Mouse (Mus musculus) spleen, postnatal 10 days (tissue): Measurements from ENCODE around the gene Man1a2.

Source experiments
- DNase-seq, 2 experiments: peaks; one replicate each; pipeline ENCODE4 v3.0.0; 2021 to 2022; ENCODE audit warnings: low spot score in 2 of 2

Man1a2 gene

DNA sequence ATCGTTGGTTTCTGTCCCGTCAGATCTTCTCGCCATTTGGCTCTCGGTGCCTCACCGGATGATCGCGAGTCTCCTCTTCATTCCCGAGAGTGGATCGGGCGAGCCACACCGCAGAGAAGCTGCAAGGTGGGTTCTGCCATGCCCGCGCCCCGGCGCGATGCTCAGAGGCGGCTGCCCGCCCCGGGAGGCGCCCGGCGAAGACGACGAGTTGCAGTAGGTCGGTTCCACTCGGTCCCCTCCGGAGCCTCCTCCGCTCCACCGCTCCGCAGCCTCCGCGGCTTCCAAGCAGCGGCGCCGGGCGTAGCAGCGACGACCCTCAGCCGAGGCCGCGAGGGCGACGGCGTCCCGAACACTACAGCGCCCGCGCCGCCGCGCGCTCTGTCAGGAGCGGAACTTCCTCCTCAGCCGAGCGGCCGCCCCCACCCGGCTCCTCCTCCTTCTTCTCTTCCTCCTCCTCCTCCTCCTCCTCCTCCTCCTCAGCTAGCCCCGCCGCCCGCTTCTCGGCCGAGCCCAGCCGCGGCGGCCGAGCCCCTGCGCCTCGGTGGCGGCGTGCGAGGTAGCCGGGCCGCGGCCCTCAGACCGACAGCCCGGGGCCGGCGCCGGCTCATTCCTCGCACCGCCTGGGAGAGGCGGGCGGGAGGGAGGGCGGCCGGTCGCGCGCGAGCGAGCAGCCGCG is at the start of gene Man1a2:
TSS of gene Man1a2 (minus strand) at position 417 of the 676 bp plus-strand sequence.
- DNase-seq, result peak; percentile 89 to 92

DNA sequence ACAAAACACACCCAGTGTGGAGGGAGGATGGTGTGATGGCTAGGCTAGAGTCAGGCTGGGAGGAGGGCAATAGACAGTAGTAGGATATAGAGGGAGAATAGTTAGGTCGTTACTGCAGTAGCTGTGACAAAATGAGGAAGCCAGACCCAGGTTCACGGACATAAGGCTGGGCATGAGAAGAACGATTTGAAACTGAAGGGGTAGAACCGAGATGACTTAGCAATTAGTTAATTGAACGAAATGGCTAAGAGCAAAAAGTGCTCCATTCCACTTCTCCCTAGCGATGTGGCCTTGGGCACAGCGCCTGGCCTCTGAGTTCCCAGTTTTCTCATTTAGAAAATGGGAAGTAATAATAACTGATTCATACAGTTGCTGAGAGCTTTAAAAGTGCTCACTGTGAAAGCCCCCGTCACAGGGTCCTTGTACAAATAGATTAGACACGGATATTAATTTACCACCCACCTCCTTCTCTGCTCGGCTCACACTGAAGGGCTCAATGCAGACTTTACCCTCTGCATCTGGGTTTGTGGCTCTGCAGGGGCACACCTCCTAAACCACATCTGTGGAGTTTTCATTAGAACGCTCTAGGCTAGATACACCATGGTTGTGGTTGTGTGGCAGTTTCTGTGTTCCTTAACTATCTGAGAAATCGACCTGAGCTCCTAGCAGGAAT is 49.3 kb upstream of the Man1a2 start:
- no peak for DNase-seq

DNA sequence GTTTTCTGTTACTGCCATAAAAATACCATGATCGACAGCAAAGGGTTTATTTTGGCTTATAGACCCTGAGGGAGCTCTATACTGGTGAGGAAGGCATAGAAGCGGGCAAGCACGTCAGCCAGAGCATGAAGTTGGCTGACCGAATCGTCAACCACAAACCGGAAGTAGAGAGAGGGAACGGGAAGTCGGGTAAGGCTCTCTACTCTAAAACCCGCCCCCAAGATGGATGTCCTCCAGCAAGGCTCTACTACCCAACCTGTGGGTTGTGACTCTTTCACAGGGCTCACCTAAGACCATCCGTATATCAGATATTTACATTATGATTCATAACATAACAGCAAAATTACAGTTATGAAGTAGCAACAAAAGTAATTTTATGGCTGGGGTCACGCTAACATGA is 46.6 kb upstream of the Man1a2 start:
- no peak for DNase-seq

DNA sequence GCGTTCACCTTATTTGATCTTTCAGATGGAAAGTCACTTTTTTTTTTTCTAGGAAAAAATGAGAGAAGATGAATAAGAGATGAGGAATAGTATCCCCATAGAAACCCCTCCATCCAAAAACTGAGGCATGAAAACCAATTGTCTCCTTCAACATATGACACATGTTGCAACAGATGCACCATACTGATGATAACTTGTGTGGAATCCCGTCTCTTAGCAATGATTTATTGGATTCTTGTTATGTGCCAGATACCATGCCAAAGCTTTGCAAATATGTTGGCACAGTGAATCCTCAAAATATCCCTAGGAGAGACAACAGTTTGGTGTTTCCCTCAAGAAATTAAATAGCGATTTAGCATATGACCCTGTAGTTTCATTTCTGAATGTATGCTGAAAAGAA is 46.0 kb upstream of the Man1a2 start:
- DNase-seq, result no peak

DNA sequence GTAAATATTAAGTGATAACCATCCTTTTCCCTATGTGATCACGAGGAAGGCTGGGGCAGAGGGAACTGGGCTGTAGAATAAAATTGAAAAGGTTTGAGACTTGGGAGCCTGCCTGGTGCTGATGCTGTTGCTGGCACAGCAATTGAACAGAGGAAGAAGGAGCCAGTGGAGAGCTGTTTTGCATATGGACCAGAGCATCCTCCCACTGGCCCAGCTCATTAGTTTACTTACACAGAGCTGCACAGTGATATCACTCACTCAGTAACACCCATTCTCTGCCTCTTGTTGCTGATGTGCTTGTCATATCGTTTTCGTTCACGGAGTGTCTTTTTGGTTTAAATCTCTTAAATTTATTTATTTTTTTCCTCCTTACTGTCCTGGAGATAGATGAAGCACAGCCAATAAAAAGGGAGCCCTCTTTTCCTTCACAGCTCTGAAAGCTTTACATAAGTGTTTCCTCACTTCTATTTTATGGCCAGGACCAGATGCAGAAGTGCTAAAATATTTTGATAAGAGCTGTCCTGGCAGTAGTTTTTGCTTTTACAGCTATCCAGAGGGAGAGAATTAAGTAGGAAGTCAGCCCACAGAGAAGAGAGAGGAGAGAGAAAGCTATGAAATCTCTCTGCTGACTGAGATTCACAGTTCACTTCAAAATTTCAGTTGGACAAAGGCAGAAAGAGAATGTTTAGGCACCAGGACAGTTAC is 42.9 kb upstream of the Man1a2 start:
- no peak for DNase-seq

- no peak for DNase-seq
These were observed 40.8 kb upstream of the Man1a2 start for GRCm38 (mm10) chr3:100725960-100726674.

- DNase-seq, result no peak
These were observed 35.5 kb upstream of the Man1a2 start for GRCm38 (mm10) chr3:100720786-100721300.

GRCm38 (mm10) chr3:100716241-100716640 is 30.9 kb upstream of the Man1a2 start:
- DNase-seq, result no peak

DNA sequence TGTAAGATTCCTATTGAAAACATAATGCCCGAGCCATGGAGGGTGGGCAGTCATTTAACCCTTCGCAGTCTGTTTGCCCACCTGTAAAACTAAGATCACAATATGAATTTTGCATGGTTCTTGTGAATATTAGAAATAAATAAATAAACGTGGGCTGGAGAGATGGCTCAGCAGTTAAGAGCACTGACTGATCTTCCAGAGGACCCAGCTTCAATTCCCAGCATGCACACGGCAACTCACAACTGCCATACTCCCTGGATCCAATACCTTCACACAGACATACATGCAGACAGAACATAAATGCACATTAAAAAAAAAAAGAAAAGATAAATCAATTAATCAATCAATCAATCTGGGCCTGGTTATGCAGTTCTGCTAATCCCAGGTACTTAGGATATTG is 30.1 kb upstream of the Man1a2 start:
- no peak for DNase-seq

- no peak for DNase-seq
These were observed 28.1 kb upstream of the Man1a2 start for GRCm38 (mm10) chr3:100713142-100714005.

DNA sequence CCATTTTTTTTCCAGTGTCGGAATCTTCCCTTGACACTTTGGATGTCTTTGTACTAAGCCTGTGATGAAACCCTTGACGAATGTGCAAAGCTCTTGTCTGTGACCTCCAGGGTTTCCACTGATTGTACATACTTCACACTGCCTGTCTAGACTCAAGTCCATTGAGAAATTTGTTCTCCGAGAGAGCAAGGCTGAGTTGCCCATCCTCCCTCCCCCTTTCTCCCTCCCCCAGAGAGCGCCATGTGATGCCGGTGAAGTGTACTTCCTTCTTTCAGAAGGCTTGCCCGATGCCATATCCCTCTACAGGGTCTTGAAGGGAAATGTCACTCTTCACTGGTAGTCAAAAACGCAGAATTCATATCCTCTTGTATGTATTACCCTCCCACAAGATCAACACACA is 26.8 kb upstream of the Man1a2 start:
- DNase-seq, result peak in 1 of 2 experiments; percentile 61

- DNase-seq, result no peak
These were observed 26.2 kb upstream of the Man1a2 start for GRCm38 (mm10) chr3:100711486-100711885.

DNA sequence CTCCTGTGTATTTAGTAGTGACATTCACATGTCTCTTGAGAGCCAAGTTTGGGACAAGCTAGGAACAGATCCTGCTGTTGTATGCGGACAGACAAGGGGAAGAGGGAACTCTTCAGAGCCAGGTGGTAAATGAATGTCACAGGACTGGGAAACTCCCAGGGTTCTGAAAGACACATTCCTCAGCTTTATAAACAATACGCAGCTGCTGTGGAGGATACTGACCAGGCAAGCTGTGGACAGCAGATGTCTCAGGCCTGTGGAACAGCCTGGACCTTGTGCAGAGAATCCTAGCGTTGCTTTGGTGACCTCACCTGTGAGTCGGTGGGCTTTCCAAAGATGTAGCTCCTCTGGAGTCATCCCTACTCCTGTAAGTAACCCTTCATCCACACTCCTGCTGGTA is 21.8 kb upstream of the Man1a2 start:
- DNase-seq, result no peak

GRCm38 (mm10) chr3:100705128-100705667 is 19.9 kb upstream of the Man1a2 start:
- peak in 1 of 2 experiments; percentile 22 for DNase-seq

- DNase-seq, result peak in 1 of 2 experiments; percentile 28
These were observed 18.7 kb upstream of the Man1a2 start for GRCm38 (mm10) chr3:100703847-100704644.

- DNase-seq, result peak in 1 of 2 experiments; percentile 53
These were observed 17.9 kb upstream of the Man1a2 start for GRCm38 (mm10) chr3:100702875-100703846.

- DNase-seq, result no peak
These were observed 3.4 kb upstream of the Man1a2 start for GRCm38 (mm10) chr3:100688747-100689146.

GRCm38 (mm10) chr3:100686756-100687155 is 1.5 kb upstream of the Man1a2 start:
- DNase-seq, result no peak
